Mouse (Mus musculus) megakaryocyte, embryonic 14.5 days (primary cell): ENCODE measurements around the gene Aip.

Experiments used
- FLI1 ChIP-seq: IDR thresholded peaks from 2 replicates; pipeline ENCODE4 v1.6.1; 2012; ENCODE audit warnings: low read length, inconsistent platforms, mixed read lengths
- GATA1 ChIP-seq: IDR thresholded peaks from 3 replicates; pipeline ENCODE4 v1.6.1; 2012; ENCODE audit warnings: mixed read lengths, low read length, inconsistent platforms, borderline replicate concordance

DNA sequence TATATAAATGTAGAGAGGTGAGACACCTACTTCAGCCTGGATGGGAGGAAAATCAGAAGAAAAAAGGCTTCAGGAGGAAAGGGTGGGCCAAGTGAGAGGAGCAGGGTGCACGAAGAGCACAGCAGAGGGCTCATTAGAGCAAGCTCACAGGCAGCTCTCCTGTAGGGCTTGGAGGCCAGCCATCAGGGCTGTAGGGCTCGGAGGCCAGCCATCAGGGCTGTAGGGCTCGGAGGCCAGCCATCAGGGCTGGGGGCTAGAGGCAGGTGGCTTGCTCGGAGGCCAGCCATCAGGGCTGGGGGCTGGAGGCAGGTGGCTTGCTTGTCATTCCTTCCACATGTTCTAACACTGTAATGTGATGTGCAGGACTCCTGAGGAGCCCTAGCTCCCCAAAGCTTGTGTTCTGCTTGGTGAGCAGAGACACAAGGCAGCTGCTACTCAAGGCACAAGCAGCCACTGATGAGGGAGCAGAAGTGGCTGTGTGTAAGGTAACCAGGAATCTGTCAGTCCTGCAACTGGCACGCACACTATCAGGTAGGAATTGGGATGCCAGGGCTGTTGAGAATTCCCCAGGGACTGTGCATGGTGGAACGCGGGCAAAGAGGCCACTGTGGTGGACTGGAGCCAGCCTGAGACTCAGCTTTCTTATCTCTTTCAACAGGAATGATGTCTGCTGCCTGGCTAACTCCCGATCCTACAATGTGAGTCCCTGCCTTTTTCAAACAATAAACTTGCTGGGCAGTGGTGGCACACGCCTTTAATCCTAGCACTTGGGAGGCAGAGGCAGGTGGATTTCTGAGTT is 41.2 kb upstream of the Aip start:
- TF ChIP-seq GATA1 (no peak), FLI1 (no peak)
